Comparison of ENCODE assay signal across 8 mouse cellular contexts in the genomic region with DNA sequence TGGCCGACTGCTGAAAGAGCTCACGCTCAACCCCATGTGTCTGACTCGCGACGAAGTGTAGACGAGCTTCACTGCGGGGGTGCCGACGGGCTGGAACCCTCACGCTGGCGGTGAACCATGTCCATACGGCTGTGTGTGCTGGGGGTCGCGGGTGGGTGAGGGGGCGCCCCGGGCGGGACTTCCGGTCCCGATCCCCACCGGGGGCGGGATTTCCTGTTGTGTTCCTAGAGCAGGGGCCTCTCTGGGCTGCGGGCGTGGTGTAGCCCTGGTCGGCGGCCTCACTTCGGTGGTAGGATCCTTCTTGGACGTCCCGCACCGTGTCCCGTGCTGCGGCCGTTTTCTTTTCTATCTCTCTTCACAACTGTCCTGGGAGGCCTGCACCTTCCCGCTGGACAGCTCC. TPM values are rescaled to one million over a fixed set of nuclear protein-coding genes. Genes with fewer than 3 reads are reported as not detected.
DNase-seq lines count a peak whose midpoint lies in the region; ATAC-seq and TF ChIP-seq lines count a peak whose summit lies in the region.

No protein-coding gene starts in this region.

- peaks cover 15% of the 10 kb centered on the region for H3K36me3 ChIP-seq in liver, embryonic 16.5 days (ENCODE audit: control insufficient read depth, insufficient read depth)

- H3K27ac ChIP-seq in liver, embryonic 16.5 days (ENCODE audit: low read length): peak overlapping the region; percentile 98
- peak overlapping the region; percentile 99 for H3K27ac ChIP-seq in olfactory bulb, adult 2 months (ENCODE audit: insufficient read depth, low read depth, low read length)

- H3K4me1 ChIP-seq in liver, embryonic 16.5 days (ENCODE audit: control insufficient read depth, low read depth, low read length): peaks cover 49% of the 10 kb centered on the region
- peaks cover 39% of the 10 kb centered on the region for H3K4me1 ChIP-seq in olfactory bulb, adult 2 months (ENCODE audit: control insufficient read depth, insufficient read depth, low read length)

- peak; percentile 46; the same call in 1 of the 2 replicates for TF ChIP-seq POLR2A in olfactory bulb, adult 2 months (IDR thresholded peaks at IDR 0.05; ENCODE audit: insufficient read depth, low read depth, low read length)

- peak; percentile 35 for ATAC-seq in liver, embryonic 16.5 days (ENCODE audit: low read depth)

- H3K9me3 ChIP-seq in liver, embryonic 16.5 days (replicated peaks; ENCODE audit: control insufficient read depth, low read length): no peaks in the 10 kb centered on the region

- H3K27me3 ChIP-seq in liver, embryonic 16.5 days (ENCODE audit: control insufficient read depth, insufficient read depth, low read depth, low read length): no peaks in the 10 kb centered on the region

- peak overlapping the region; percentile 87 for H3K9ac ChIP-seq in liver, embryonic 16.5 days (ENCODE audit: low read depth, low read length)

- H3K4me3 ChIP-seq in liver, embryonic 16.5 days (ENCODE audit: low read depth, low read length): peak overlapping the region; percentile 91
- peak overlapping the region; percentile 90 for H3K4me3 ChIP-seq in olfactory bulb, adult 2 months (ENCODE audit: insufficient read depth, low read depth, low read length)

- WGBS in liver, embryonic 16.5 days (ENCODE audit: insufficient replicate concordance): under 1% methylated on average over 33 of the region's 33 CpGs
- under 1% methylated on average over 33 of the region's 33 CpGs for WGBS in olfactory bulb, adult 2 months

- DNase-seq in layer of hippocampus, adult 11-12 months (ENCODE audit: low spot score): peak; percentile 79
- no peak for DNase-seq in layer of hippocampus, adult 9-11 months
- peak; percentile 50 for DNase-seq in c-Kit-negative CD71-positive TER-119-positive erythroid progenitor cells, embryonic 14.5 days (ENCODE audit: low read depth, low spot score)
- DNase-seq in gastrocnemius, postnatal 25 days: peak; percentile 81
- peak; percentile 71 to 74 for DNase-seq in kidney, adult 8-10 months
- DNase-seq in thymus, postnatal 36 days: peak; percentile 75 to 83

- peak overlapping the region; percentile 99 for H3K4me2 ChIP-seq in liver, embryonic 16.5 days (ENCODE audit: low read depth, low read length)

- TF ChIP-seq CTCF in olfactory bulb, adult 2 months (IDR thresholded peaks at IDR 0.05; ENCODE audit: insufficient read depth, low read depth, low read length): no peak

RNA-seq across cellular contexts. Expression of a gene that starts 1.3 kb away (rescaled TPM):
- 10 to 100 TPM; 38.6 to 41.2 TPM for total RNA-seq in gastrocnemius, postnatal 25 days (2021)
- polyA plus RNA-seq in liver, embryonic 16.5 days (2015; fragmentation: Nextera tagmentation; extraction: Ambion mirVana): 32.7 and 33.7 TPM in 2 replicates
- not detected in 2 replicates for polyA plus RNA-seq in olfactory bulb, adult 2 months (2012; ENCODE audit: insufficient read depth, insufficient read length, low replicate concordance, missing spikeins)

RNA-seq across cellular contexts. Expression of a gene that starts 1.4 kb away (rescaled TPM):
- total RNA-seq in gastrocnemius, postnatal 25 days (2021): 100 to 1,000 TPM; 103 to 113 TPM
- 25.6 and 29.1 TPM in 2 replicates for polyA plus RNA-seq in liver, embryonic 16.5 days (2015; fragmentation: Nextera tagmentation; extraction: Ambion mirVana)
- polyA plus RNA-seq in olfactory bulb, adult 2 months (2012; ENCODE audit: insufficient read depth, insufficient read length, low replicate concordance, missing spikeins): not detected in 2 replicates

RNA-seq across cellular contexts. Expression of a gene that starts 6.8 kb away (rescaled TPM):
- total RNA-seq in gastrocnemius, postnatal 25 days (2021): 10 to 100 TPM; 15.6 to 15.8 TPM
- 23.4 and 24.3 TPM in 2 replicates for polyA plus RNA-seq in liver, embryonic 16.5 days (2015; fragmentation: Nextera tagmentation; extraction: Ambion mirVana)
- not detected in 2 replicates for polyA plus RNA-seq in olfactory bulb, adult 2 months (2012; ENCODE audit: insufficient read depth, insufficient read length, low replicate concordance, missing spikeins)

RNA-seq across cellular contexts. Expression of a gene that starts 19.4 kb away (rescaled TPM):
- 100 to 1,000 TPM; 116 to 125 TPM for total RNA-seq in gastrocnemius, postnatal 25 days (2021)
- 34.8 and 43.4 TPM in 2 replicates for polyA plus RNA-seq in liver, embryonic 16.5 days (2015; fragmentation: Nextera tagmentation; extraction: Ambion mirVana)
- not detected in 2 replicates for polyA plus RNA-seq in olfactory bulb, adult 2 months (2012; ENCODE audit: insufficient read depth, insufficient read length, low replicate concordance, missing spikeins)

RNA-seq across cellular contexts. Expression of a gene that starts 33.7 kb away (rescaled TPM):
- total RNA-seq in gastrocnemius, postnatal 25 days (2021): 10 to 100 TPM; 57.2 to 70.6 TPM
- 7.3 and 9.7 TPM in 2 replicates for polyA plus RNA-seq in liver, embryonic 16.5 days (2015; fragmentation: Nextera tagmentation; extraction: Ambion mirVana)
- polyA plus RNA-seq in olfactory bulb, adult 2 months (2012; ENCODE audit: insufficient read depth, insufficient read length, low replicate concordance, missing spikeins): not detected in 2 replicates
